Mouse (Mus musculus) bone marrow, adult 2 months (tissue): ENCODE data around the gene Rab42.
A peak's percentile ranks its signal among the peaks of the same experiment; 100 is the strongest.

Experiments
- CTCF ChIP-seq: fragments of 200-500 bp; IDR thresholded peaks from 2 replicates; pipeline ENCODE4 v1.5.1; 2011; ENCODE audit warnings: low read length, control low read depth; ENCODE audit not compliant: control insufficient read depth, insufficient read depth
- POLR2A ChIP-seq: fragments of 200-500 bp; IDR thresholded peaks from 2 replicates; pipeline ENCODE4 v1.6.1; 2011; ENCODE audit warnings: low read depth, mild to moderate bottlenecking, control low read depth, low read length, borderline replicate concordance; ENCODE audit not compliant: control insufficient read depth

DNA sequence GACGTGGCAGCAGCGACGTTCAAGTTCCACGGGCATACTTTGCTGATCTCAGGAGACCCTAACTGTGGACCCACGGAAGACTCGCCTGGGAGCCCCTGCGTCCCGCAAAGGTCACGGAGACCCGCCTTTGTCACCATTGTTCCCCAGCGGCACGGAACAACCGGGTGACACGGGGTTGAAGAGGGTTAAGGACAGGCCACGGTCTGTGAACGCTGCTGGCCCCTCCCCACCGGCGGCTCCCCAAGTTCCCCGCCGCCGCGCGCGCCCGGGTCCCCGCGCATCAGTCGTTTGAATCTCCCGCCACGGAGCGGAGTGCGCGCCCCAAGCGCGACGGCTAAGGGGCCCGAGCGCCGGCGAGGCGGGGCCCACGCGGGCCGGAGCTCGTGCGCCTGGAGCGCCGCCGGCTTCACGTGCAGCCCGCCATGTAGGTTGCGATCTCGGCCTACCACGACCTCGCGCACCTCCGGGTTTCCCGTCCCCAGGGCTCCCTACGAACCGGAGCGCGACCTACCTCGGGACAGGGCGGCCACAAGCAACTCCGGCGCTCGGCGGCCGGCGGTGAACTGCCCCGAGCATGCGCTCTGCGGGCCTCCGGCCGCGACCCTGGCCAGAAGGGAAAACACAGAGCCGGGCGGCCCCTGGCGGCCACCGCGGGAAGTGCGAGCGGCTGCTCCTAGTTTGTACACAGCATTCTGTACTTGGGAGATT is 42.1 kb upstream of the Rab42 start:
- peak; percentile 79 for TF ChIP-seq CTCF
- TF ChIP-seq POLR2A = peak; percentile 81
